Mouse (Mus musculus): ENCODE measurements around the gene Igf2bp2. TPM values are rescaled to one million over a fixed set of nuclear protein-coding genes. Genes with fewer than 3 reads are reported as not detected.

Igf2bp2 gene
- total RNA-seq, 1 experiment = 24.3 TPM

DNA sequence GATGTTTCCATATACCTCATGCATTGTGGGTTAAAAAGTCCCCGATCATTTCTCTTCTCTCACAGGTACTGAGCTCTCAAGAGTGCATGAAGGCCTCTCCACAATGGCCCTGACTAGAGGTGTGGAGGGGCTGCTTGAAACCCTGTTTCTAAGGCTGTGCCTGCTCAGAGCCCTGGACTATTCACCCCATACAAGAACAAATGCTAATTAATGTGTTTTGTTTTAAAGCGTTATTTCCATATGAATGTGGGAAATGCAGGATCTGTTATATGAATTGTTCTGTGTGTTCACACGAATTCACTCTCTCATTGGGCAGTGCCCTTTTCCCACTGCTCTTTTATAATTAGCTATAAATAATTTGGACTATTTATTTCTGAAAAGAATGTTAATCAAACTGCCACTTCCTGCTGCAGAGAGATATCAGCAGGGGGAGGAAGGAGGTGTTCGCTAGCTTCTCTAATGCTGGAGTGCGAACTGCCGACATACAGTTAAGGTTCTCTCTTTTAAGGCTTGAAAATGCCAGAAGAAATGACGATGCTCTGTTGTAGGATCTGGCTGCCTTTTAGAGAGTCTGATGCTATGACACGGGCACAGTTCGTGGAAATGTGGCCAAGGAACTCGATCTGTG, 116.2 kb downstream of the Igf2bp2 start:
- Histone ChIP-seq H3K4me3 (ENCODE audit: insufficient read depth in 1 of 2, low read depth in 1 of 2, low read length in 2 of 2, poor library complexity in 1 of 2, severe bottlenecking in 1 of 2) (no peak overlapping the region), H3K9me3 (ENCODE audit: control insufficient read depth, insufficient read depth, low read depth, low read length) (no peaks in the 10 kb centered on the region), H3K27ac (ENCODE audit: insufficient read depth, low read depth, low read length, poor library complexity, severe bottlenecking) (no peak overlapping the region), H3K9ac (ENCODE audit: insufficient read depth, low read depth, low read length, poor library complexity, severe bottlenecking) (no peak overlapping the region), H3K36me3 (ENCODE audit: control insufficient read depth, insufficient read depth, low read length, poor library complexity, severe bottlenecking) (peaks cover 22% of the 10 kb centered on the region), H3K4me1 (ENCODE audit: control insufficient read depth in 2 of 2, insufficient read depth in 2 of 2, low read length in 2 of 2, poor library complexity in 1 of 2) (no peaks in the 10 kb centered on the region)
- in situ Hi-C loops (cut with MboI; ENCODE audit: low sequenced_read_pairs in 2 of 2, unreplicated experiment in 2 of 2) = no loop called here
- TF ChIP-seq ZNF384 (IDR thresholded peaks at IDR 0.05; ENCODE audit: low read depth, low read length) (no peak), CHD2 (IDR thresholded peaks at IDR 0.05; ENCODE audit: low read depth, low read length) (no peak), HCFC1 (IDR thresholded peaks at IDR 0.05; ENCODE audit: borderline replicate concordance, insufficient read depth, low read length) (no peak), ZC3H11A (IDR thresholded peaks at IDR 0.05; ENCODE audit: borderline replicate concordance, low read depth, low read length) (no peak), MAFK (IDR thresholded peaks at IDR 0.05; ENCODE audit: insufficient read depth, low read depth, low read length) (no peak)
- DNase-seq (ENCODE audit: low read depth, low spot score) = no peak

- no peak for DNase-seq (ENCODE audit: low read depth, low spot score)
- H3K4me1 ChIP-seq (ENCODE audit: control insufficient read depth in 2 of 2, insufficient read depth in 2 of 2, low read length in 2 of 2, poor library complexity in 1 of 2) = no peaks in the 10 kb centered on the region
- no peak overlapping the region for H3K9ac ChIP-seq (ENCODE audit: insufficient read depth, low read depth, low read length, poor library complexity, severe bottlenecking)
- TF ChIP-seq ZNF384 (IDR thresholded peaks at IDR 0.05; ENCODE audit: low read depth, low read length) (no peak), ZC3H11A (IDR thresholded peaks at IDR 0.05; ENCODE audit: borderline replicate concordance, low read depth, low read length) (no peak), CHD2 (IDR thresholded peaks at IDR 0.05; ENCODE audit: low read depth, low read length) (no peak), MAFK (IDR thresholded peaks at IDR 0.05; ENCODE audit: insufficient read depth, low read depth, low read length) (no peak), HCFC1 (IDR thresholded peaks at IDR 0.05; ENCODE audit: borderline replicate concordance, insufficient read depth, low read length) (no peak)
- in situ Hi-C loops (cut with MboI; ENCODE audit: low sequenced_read_pairs in 2 of 2, unreplicated experiment in 2 of 2) = no loop called here
- no peak overlapping the region for H3K27ac ChIP-seq (ENCODE audit: insufficient read depth, low read depth, low read length, poor library complexity, severe bottlenecking)
- no peaks in the 10 kb centered on the region for H3K9me3 ChIP-seq (ENCODE audit: control insufficient read depth, insufficient read depth, low read depth, low read length)
- H3K4me3 ChIP-seq (ENCODE audit: insufficient read depth in 1 of 2, low read depth in 1 of 2, low read length in 2 of 2, poor library complexity in 1 of 2, severe bottlenecking in 1 of 2) = no peak overlapping the region
- peaks cover 22% of the 10 kb centered on the region for H3K36me3 ChIP-seq (ENCODE audit: control insufficient read depth, insufficient read depth, low read length, poor library complexity, severe bottlenecking)
Observed at GRCm38 (mm10) chr16:22045930-22046329, 117.2 kb downstream of the Igf2bp2 start.

DNA sequence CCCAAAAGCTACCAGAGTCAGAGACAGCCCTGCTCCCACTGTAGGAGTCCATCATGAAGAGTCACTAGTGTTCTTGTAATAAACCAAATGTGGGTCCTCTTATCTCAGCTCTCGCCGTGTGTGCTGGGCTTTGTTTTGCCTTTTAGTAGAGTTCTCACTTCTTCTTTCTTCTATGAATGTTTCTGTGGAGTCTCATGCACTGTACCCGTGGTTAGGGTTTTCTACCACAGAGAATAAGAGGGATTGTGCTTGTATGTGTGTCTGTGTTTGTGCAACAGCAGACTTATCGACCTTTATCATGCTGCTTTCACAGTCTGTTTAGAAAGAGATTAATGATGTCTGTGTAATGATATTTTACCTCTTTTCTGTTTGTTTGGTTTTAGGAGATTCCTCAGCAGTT, 119.3 kb downstream of the Igf2bp2 start:
- Histone ChIP-seq H3K9me3 (ENCODE audit: control insufficient read depth, insufficient read depth, low read depth, low read length) (no peaks in the 10 kb centered on the region), H3K27ac (ENCODE audit: insufficient read depth, low read depth, low read length, poor library complexity, severe bottlenecking) (no peak overlapping the region), H3K4me3 (ENCODE audit: insufficient read depth in 1 of 2, low read depth in 1 of 2, low read length in 2 of 2, poor library complexity in 1 of 2, severe bottlenecking in 1 of 2) (no peak overlapping the region), H3K9ac (ENCODE audit: insufficient read depth, low read depth, low read length, poor library complexity, severe bottlenecking) (no peak overlapping the region), H3K36me3 (ENCODE audit: control insufficient read depth, insufficient read depth, low read length, poor library complexity, severe bottlenecking) (peaks cover 25% of the 10 kb centered on the region), H3K4me1 (ENCODE audit: control insufficient read depth in 2 of 2, insufficient read depth in 2 of 2, low read length in 2 of 2, poor library complexity in 1 of 2) (no peaks in the 10 kb centered on the region)
- no peak for DNase-seq (ENCODE audit: low read depth, low spot score)
- in situ Hi-C loops (cut with MboI; ENCODE audit: low sequenced_read_pairs in 2 of 2, unreplicated experiment in 2 of 2) = no loop called here
- TF ChIP-seq HCFC1 (IDR thresholded peaks at IDR 0.05; ENCODE audit: borderline replicate concordance, insufficient read depth, low read length) (no peak), ZNF384 (IDR thresholded peaks at IDR 0.05; ENCODE audit: low read depth, low read length) (no peak), MAFK (IDR thresholded peaks at IDR 0.05; ENCODE audit: insufficient read depth, low read depth, low read length) (no peak), ZC3H11A (IDR thresholded peaks at IDR 0.05; ENCODE audit: borderline replicate concordance, low read depth, low read length) (no peak), CHD2 (IDR thresholded peaks at IDR 0.05; ENCODE audit: low read depth, low read length) (no peak)

- no peak for DNase-seq (ENCODE audit: low read depth, low spot score)
- Histone ChIP-seq H3K27ac (ENCODE audit: insufficient read depth, low read depth, low read length, poor library complexity, severe bottlenecking) (no peak overlapping the region), H3K4me3 (ENCODE audit: insufficient read depth in 1 of 2, low read depth in 1 of 2, low read length in 2 of 2, poor library complexity in 1 of 2, severe bottlenecking in 1 of 2) (no peak overlapping the region), H3K9ac (ENCODE audit: insufficient read depth, low read depth, low read length, poor library complexity, severe bottlenecking) (no peak overlapping the region), H3K36me3 (ENCODE audit: control insufficient read depth, insufficient read depth, low read length, poor library complexity, severe bottlenecking) (peaks cover 30% of the 10 kb centered on the region), H3K9me3 (ENCODE audit: control insufficient read depth, insufficient read depth, low read depth, low read length) (peaks cover 8% of the 10 kb centered on the region), H3K4me1 (ENCODE audit: control insufficient read depth in 2 of 2, insufficient read depth in 2 of 2, low read length in 2 of 2, poor library complexity in 1 of 2) (no peaks in the 10 kb centered on the region)
- in situ Hi-C loops (cut with MboI; ENCODE audit: low sequenced_read_pairs in 2 of 2, unreplicated experiment in 2 of 2) = no loop called here
- TF ChIP-seq MAFK (IDR thresholded peaks at IDR 0.05; ENCODE audit: insufficient read depth, low read depth, low read length) (no peak), HCFC1 (IDR thresholded peaks at IDR 0.05; ENCODE audit: borderline replicate concordance, insufficient read depth, low read length) (no peak), CHD2 (IDR thresholded peaks at IDR 0.05; ENCODE audit: low read depth, low read length) (no peak), ZC3H11A (IDR thresholded peaks at IDR 0.05; ENCODE audit: borderline replicate concordance, low read depth, low read length) (no peak), ZNF384 (IDR thresholded peaks at IDR 0.05; ENCODE audit: low read depth, low read length) (no peak)
Observed at GRCm38 (mm10) chr16:22039978-22040377, 123.1 kb downstream of the Igf2bp2 start.
